Mouse (Mus musculus) liver, embryonic 12.5 days (tissue): ENCODE measurements around the gene Hras. TPM values are rescaled to one million over a fixed set of nuclear protein-coding genes. Genes with fewer than 3 reads are reported as not detected.

ENCODE experiments used
- ATAC-seq: fragments of 200-750 bp; cut with Nextera tagmentation; 2 replicates; pipeline ENCODE4 v1.8.0; 2017; ENCODE audit warnings: moderate number of reproducible peaks, mild to moderate bottlenecking, moderate library complexity
- H3K27ac ChIP-seq: fragments of 300-500 bp; sonication (generic); 2 replicates; pipeline ENCODE4 v1.5.1; 2016; ENCODE audit warnings: mild to moderate bottlenecking
- H3K27me3 ChIP-seq: fragments of 300-500 bp; sonication (generic); replicated peaks from 2 replicates; pipeline ENCODE4 v1.6.1; 2016; ENCODE audit warnings: mild to moderate bottlenecking, moderate library complexity
- H3K36me3 ChIP-seq: fragments of 300-500 bp; sonication (generic); 2 replicates; pipeline ENCODE4 v1.6.1; 2016; ENCODE audit warnings: mild to moderate bottlenecking, moderate library complexity
- H3K4me1 ChIP-seq: fragments of 300-500 bp; sonication (generic); 2 replicates; pipeline ENCODE4 v1.6.1; 2016
- H3K4me2 ChIP-seq: fragments of 300-500 bp; sonication (generic); 2 replicates; pipeline ENCODE4 v1.6.1; 2016; ENCODE audit warnings: mild to moderate bottlenecking, moderate library complexity
- H3K4me3 ChIP-seq: fragments of 300-500 bp; sonication (generic); 2 replicates; pipeline ENCODE4 v1.5.1; 2016; ENCODE audit warnings: mild to moderate bottlenecking, moderate library complexity
- H3K9ac ChIP-seq: fragments of 300-500 bp; sonication (generic); 2 replicates; pipeline ENCODE4 v1.6.1; 2016; ENCODE audit warnings: mild to moderate bottlenecking, moderate library complexity
- H3K9me3 ChIP-seq: fragments of 300-500 bp; sonication (generic); replicated peaks from 2 replicates; pipeline ENCODE4 v1.6.1; 2016; ENCODE audit warnings: mild to moderate bottlenecking, moderate library complexity
- WGBS: fragments of 180-500 bp; shearing (Covaris S2); methylation state at CpG from one replicate; pipeline ENCODE4 v1.1.7; 2016; ENCODE audit not compliant: insufficient replicate concordance; 5-methylcytosine and 5-hydroxymethylcytosine counted together
- polyA plus RNA-seq: library from polyadenylated mRNA; unstranded; fragments of >200 nt; fragmentation: Nextera tagmentation; extraction: Ambion mirVana; gene quantifications from 2 replicates; pipeline ENCODE4 v1.2.1, GENCODE M21; 2016

Gene Hras
- polyA plus RNA-seq, result 124 and 125 TPM in 2 replicates

- ATAC-seq, result peak; percentile 91
- WGBS, result under 1% methylated on average over 39 of the region's 39 CpGs
- H3K9me3 ChIP-seq, result no peaks in the 10 kb centered on the region
- peaks cover 80% of the 10 kb centered on the region for H3K4me1 ChIP-seq
- peak within 1 kb of the TSS; percentile 93 for H3K4me3 ChIP-seq
- H3K36me3 ChIP-seq, result peaks cover 37% of the 10 kb centered on the region
- no peaks in the 10 kb centered on the region for H3K27me3 ChIP-seq
- H3K4me2 ChIP-seq, result peak within 1 kb of the TSS; percentile 97
- peak within 1 kb of the TSS; percentile 95 for H3K27ac ChIP-seq
- H3K9ac ChIP-seq, result peak within 1 kb of the TSS; percentile 98
Measured at GRCm38 (mm10) chr7:141193948-141194347, at the start of gene Hras, which contains the start of gene Lrrc56. Gene Hras, minus strand, starts transcription at chr7:141194005. Gene Lrrc56, plus strand, starts transcription at chr7:141194157.

GRCm38 (mm10) chr7:141231551-141231950 is 37.7 kb upstream of the Hras start:
- Histone ChIP-seq H3K36me3 (peaks cover 62% of the 10 kb centered on the region), H3K4me3 (no peak overlapping the region), H3K9me3 (no peaks in the 10 kb centered on the region), H3K27me3 (no peaks in the 10 kb centered on the region), H3K4me2 (no peak overlapping the region), H3K9ac (no peak overlapping the region), H3K4me1 (peaks cover 36% of the 10 kb centered on the region), H3K27ac (no peak overlapping the region)
- no peak for ATAC-seq
- 90% methylated on average over 10 of the region's 10 CpGs for WGBS

DNA sequence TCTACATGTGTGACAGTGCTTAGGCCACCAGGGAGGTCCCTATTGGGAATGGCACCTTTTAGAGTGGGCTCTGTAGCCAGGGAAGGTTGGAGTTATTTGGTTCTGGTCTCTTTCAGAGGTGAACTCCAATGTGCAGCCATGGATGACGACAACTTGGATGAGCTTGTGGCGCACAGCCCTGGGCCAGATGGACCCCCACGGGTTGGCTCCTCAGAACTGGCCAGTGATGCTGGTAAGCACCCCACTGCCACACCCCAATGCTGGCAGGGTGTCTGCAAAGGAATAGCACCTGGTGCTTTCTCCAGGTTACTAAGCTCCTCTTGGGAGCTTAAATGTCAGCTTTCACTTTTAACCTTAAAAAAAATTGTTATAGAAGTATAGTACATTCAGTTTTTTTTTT is 37.3 kb upstream of the Hras start:
- Histone ChIP-seq H3K4me3 (peak overlapping the region; percentile 97; the same call in 1 of the 2 replicates), H3K27me3 (no peaks in the 10 kb centered on the region), H3K4me1 (peaks cover 36% of the 10 kb centered on the region), H3K9ac (no peak overlapping the region), H3K4me2 (no peak overlapping the region), H3K9me3 (no peaks in the 10 kb centered on the region), H3K27ac (no peak overlapping the region), H3K36me3 (peaks cover 58% of the 10 kb centered on the region)
- ATAC-seq, result no peak
- 88% methylated on average over 3 of the region's 3 CpGs for WGBS

DNA sequence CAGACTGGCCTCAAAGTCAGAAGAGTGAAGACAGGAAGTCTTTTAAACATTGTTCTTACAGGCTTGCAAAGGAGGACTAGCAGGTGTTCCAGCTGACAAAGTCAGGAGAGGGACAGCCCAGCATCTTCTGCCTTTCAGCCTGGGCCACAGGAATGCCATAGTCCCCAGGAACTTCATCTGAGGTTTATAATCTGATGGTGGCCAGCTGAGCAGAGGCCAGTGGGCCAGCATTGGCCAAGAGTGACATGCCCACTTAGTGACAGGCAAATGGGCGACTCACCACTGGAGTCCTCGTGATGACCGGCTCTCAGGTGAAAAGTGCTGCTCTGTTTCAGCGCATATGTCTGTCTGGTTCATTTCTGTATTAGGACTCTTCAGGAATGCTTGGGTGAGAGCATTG is 36.8 kb upstream of the Hras start:
- peak overlapping the region; percentile 97; the same call in 1 of the 2 replicates for H3K4me3 ChIP-seq
- no peaks in the 10 kb centered on the region for H3K9me3 ChIP-seq
- H3K27me3 ChIP-seq, result no peaks in the 10 kb centered on the region
- peak overlapping the region; percentile 98 for H3K9ac ChIP-seq
- H3K4me1 ChIP-seq, result peaks cover 36% of the 10 kb centered on the region
- WGBS, result 84% methylated on average over 4 of the region's 4 CpGs
- H3K36me3 ChIP-seq, result peaks cover 53% of the 10 kb centered on the region
- ATAC-seq, result no peak
- H3K27ac ChIP-seq, result no peak overlapping the region
- H3K4me2 ChIP-seq, result peak overlapping the region; percentile 87

- Histone ChIP-seq H3K36me3 (peaks cover 44% of the 10 kb centered on the region), H3K27ac (peak overlapping the region; percentile 90)
- WGBS, result 33% methylated on average over 6 of the region's 6 CpGs
Measured at GRCm38 (mm10) chr7:141229702-141230101, 35.9 kb upstream of the Hras start.

DNA sequence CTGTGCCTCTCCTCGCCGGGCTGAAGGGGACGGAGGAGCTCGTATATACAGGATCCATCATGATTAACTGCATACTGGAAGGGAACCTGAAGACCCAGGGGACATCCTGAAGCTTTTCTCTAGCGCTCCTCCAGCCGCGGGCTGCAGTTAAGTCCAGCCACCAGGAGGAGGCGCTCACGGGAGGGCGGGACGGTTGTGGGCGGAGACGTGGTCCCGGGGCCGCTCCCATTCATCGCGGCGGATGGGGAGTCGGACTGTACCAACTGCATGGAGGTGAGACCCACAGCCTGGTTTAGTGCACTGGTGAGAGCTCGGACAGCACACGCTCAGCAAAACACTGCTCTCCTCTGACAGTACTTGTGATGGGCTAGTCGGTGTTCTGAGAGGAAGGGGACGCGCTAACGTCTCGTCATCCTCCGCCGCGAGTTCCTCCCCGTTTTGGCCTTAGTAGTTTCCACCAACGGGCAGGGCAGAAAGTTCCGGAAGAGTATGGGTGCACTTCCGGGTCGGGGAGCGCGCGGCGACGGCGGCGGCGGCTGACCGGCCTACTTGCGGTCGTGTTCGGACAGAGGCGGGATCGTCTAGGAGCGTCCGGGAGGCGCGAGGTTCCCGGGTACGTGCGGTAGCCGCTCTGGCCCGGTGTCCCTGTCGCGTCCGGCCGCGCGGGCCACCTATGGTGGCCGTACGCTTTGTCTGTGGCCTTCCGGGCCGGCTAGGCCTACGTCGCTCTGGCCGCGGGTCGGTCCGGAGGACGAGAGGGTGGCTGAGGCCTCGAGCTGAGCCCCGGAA is 34.7 kb upstream of the Hras start, which contains the start of gene Phrf1:
Phrf1 (plus strand) TSS at position 506 of the 789 bp plus-strand sequence.
- Histone ChIP-seq H3K4me3 (peak within 1 kb of the TSS; percentile 97), H3K27ac (peak within 1 kb of the TSS; percentile 90), H3K36me3 (peaks cover 32% of the 10 kb centered on the region), H3K9ac (peak within 1 kb of the TSS; percentile 98), H3K9me3 (no peaks in the 10 kb centered on the region), H3K4me2 (peak within 1 kb of the TSS; percentile 87), H3K27me3 (no peaks in the 10 kb centered on the region), H3K4me1 (peaks cover 36% of the 10 kb centered on the region)
- ATAC-seq, result peak; percentile 89
- under 1% methylated on average over 76 of the region's 76 CpGs for WGBS

More at GRCm38 (mm10) chr7:141229702-141230101, 35.9 kb upstream of the Hras start:
- ATAC-seq, result no peak
- Histone ChIP-seq H3K4me1 (peaks cover 36% of the 10 kb centered on the region), H3K9me3 (no peaks in the 10 kb centered on the region), H3K9ac (peak overlapping the region; percentile 98), H3K4me2 (peak overlapping the region; percentile 87), H3K27me3 (no peaks in the 10 kb centered on the region), H3K4me3 (peak overlapping the region; percentile 97)

DNA sequence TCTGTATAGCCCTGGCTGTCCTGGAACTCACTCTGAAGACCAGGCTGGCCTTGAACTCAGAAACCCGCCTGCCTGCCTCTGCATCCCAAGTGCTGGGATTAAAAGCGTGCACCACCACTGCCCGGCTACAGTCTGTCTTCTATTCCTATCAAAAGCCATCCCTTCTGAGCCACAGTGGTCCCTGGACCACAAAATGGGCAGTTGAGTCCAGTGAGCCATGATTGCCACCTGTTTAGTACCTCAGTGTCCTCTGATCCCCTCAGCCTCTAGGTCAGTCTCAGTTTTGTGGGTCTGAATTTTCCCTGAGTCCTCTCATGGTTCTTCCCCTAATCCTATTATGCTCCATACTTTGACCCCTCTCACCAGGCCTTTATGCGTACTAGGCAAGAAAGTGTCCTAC is 34.0 kb upstream of the Hras start:
- Histone ChIP-seq H3K4me2 (peak overlapping the region; percentile 87), H3K4me1 (peaks cover 41% of the 10 kb centered on the region), H3K4me3 (no peak overlapping the region), H3K36me3 (peaks cover 25% of the 10 kb centered on the region), H3K27me3 (no peaks in the 10 kb centered on the region), H3K9ac (peak overlapping the region; percentile 98), H3K27ac (peak overlapping the region; percentile 90), H3K9me3 (no peaks in the 10 kb centered on the region)
- 70% methylated on average over 4 of the region's 4 CpGs for WGBS
- peak; percentile 2 for ATAC-seq

DNA sequence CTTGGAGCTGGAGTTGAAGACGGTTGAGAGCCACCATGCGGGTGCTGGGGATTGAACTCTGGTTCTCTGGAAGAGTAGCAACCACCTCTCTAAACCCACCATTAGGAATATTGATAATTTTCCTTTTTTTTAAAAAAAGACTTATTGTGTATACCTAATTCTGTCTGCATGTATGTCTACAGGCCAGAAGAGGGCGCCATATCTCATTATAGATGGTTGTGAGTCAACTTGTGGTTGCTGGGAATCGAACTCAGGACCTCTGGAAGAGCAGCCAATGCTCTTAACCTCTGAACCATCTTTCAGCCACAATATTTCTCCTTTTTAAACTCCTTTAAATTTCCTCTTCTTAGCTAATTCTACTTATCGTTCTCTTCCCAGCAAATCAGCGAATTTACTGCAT is 32.7 kb upstream of the Hras start:
- ATAC-seq, result no peak
- Histone ChIP-seq H3K36me3 (peaks cover 12% of the 10 kb centered on the region), H3K9me3 (no peaks in the 10 kb centered on the region), H3K27me3 (no peaks in the 10 kb centered on the region), H3K4me1 (peaks cover 44% of the 10 kb centered on the region), H3K4me2 (no peak overlapping the region), H3K27ac (no peak overlapping the region), H3K4me3 (no peak overlapping the region), H3K9ac (no peak overlapping the region)
- WGBS, result 81% methylated on average over 6 of the region's 6 CpGs

- ATAC-seq, result no peak
- Histone ChIP-seq H3K9ac (peak overlapping the region; percentile 71), H3K27me3 (no peaks in the 10 kb centered on the region), H3K4me3 (no peak overlapping the region), H3K9me3 (no peaks in the 10 kb centered on the region), H3K4me2 (peak overlapping the region; percentile 93), H3K36me3 (peaks cover 30% of the 10 kb centered on the region), H3K4me1 (peaks cover 53% of the 10 kb centered on the region), H3K27ac (peak overlapping the region; percentile 90)
- 80% methylated on average over 4 of the region's 4 CpGs for WGBS
Measured at GRCm38 (mm10) chr7:141222696-141223215, 29.0 kb upstream of the Hras start.

GRCm38 (mm10) chr7:141222126-141222467 is 28.3 kb upstream of the Hras start:
- H3K36me3 ChIP-seq, result peaks cover 36% of the 10 kb centered on the region
- H3K9ac ChIP-seq, result peak overlapping the region; percentile 71
- no peaks in the 10 kb centered on the region for H3K9me3 ChIP-seq
- ATAC-seq, result no peak
- peak overlapping the region; percentile 93 for H3K4me2 ChIP-seq
- H3K4me3 ChIP-seq, result peak overlapping the region; percentile 73
- H3K4me1 ChIP-seq, result peaks cover 59% of the 10 kb centered on the region
- H3K27ac ChIP-seq, result peak overlapping the region; percentile 90
- H3K27me3 ChIP-seq, result no peaks in the 10 kb centered on the region
- 16% methylated on average over 8 of the region's 8 CpGs for WGBS

DNA sequence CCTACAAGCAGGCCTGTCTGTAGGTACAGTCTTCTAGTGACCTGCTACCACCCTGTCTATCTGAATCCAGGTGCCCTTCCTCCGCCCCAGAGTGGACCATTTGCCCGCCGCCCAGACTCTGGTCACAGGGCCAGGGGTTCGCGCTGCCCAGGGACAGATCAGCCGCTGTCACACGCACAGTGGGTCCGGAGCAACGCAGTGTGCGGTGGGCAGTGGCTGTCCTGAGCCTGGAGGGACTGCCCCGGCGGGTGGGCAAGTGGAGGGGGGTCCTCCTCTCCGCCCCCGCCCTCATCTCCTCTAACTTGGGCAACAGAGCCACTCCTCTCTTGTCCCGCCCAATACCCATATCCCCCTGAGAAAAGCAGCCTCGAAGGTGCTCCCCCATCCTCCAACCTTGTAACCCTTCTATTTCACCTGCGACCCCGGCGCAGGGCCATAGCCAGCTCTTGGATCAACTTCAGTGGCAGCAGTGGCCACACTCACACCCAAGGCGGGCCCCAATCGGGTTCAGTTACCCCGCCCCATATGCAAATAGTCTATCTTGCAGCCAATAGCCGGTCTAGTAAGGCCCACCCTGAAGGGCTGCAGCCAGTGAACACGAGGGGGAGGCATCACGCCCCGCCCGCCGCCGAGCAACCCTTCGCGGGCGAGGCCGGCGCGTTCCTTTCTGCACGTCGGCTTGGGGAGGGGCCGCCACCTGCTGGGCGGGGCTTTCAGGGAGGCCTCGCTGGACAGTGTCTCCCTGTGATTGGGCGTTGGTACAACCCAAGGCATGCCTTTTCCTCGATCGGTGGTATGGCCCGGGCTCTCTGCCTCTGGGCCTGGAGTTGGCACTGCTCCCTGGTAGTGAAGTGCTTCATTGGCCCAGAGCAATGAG is 27.7 kb upstream of the Hras start:
- peak overlapping the region; percentile 90 for H3K27ac ChIP-seq
- H3K4me2 ChIP-seq, result peak overlapping the region; percentile 93
- no peaks in the 10 kb centered on the region for H3K27me3 ChIP-seq
- 8% methylated on average over 44 of the region's 44 CpGs for WGBS
- peaks cover 39% of the 10 kb centered on the region for H3K36me3 ChIP-seq
- ATAC-seq, result peak; percentile 97
- no peaks in the 10 kb centered on the region for H3K9me3 ChIP-seq
- peak overlapping the region; percentile 87 for H3K9ac ChIP-seq
- peak overlapping the region; percentile 73 for H3K4me3 ChIP-seq
- peaks cover 65% of the 10 kb centered on the region for H3K4me1 ChIP-seq
